Mouse (Mus musculus): ENCODE results near the gene Atrip. TPM values are rescaled to one million over a fixed set of nuclear protein-coding genes. Genes with fewer than 3 reads are reported as not detected.

Atrip gene
- 31.6 and 33.4 TPM in 2 replicates for polyA plus RNA-seq (2016; fragmentation: Nextera tagmentation; extraction: Ambion mirVana)

DNA sequence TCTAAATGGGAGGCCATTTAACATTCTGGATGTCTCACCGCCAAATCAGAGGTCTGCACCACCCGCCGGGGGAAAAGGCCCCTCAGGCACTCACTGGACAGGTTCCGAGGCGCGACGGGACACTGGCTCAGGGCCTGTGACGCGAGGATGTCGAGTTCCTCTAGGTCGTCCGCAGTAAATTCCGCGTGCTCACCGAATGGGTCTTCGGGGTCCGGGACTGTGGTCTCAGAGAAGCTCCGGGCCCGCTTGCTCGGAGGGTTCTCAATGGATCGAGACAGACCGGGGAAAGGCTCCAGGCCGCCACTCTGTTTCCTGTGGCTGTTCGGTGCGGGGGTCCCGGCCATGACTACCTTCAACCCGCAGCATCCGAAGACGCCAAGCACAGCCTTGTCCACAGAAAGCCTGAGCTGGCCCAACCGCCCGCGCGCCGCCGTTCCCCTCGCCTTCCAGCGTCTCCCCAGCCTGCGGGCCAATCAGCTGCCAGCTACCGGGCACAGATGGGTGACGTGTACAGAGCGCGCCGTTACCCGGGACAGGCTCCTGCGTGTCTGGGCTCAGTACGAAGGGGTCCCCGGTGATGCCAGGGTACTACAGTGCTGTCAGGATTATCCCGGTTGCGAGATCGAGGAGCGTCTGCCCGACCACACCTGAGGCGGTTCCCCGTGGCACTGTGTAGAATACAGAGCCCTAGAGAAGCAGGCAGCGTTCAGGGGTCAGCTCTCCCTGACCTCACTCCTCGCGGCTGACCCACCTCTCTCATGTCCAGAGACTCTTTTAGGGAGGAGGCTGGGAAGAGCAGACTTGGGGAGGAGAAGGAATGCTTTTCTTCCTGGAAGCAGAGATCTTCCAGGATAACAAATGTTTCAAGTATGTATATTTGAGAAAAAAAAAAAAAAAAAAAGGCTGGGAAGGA lies at the start of gene Atrip:
TSS of gene Atrip (minus strand) at position 464 of the 913 bp plus-strand sequence.
- Histone ChIP-seq H3K9ac (replicated peaks) (peak within 1 kb of the TSS; percentile 88), H3K9me3 (no peaks in the 10 kb centered on the region), H3K27me3 (no peaks in the 10 kb centered on the region), H3K4me1 (replicated peaks) (peaks cover 20% of the 10 kb centered on the region), H3K4me3 (replicated peaks) (peak within 1 kb of the TSS; percentile 84), H3K36me3 (peaks cover 37% of the 10 kb centered on the region), H3K27ac (peak within 1 kb of the TSS; percentile 66), H3K4me2 (peak within 1 kb of the TSS; percentile 85)
- under 1% methylated on average over 57 of the region's 57 CpGs for WGBS
- peak; percentile 97 for ATAC-seq (ENCODE audit: insufficient number of reproducible peaks, insufficient read depth, low FRiP score, low TSS enrichment, low read depth)

DNA sequence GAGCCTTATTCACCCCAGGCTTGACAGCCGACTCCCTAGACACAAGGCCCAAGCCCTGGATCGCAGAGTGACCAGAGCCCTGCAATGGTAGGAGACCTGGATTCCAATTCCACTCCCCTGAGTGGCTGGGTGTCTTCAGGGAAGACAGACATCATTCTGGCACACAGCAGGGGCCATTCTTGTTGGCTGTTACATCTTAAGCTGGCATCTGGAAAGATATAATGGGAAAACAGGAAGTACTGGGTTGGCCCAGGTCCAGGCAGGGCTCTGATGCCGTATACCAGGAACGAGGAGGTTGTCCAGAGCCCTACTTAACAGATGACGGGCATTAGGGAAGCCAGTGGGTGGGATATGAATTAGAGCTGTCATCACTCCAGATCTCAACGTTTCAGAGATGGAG lies 49.3 kb upstream of the Atrip start:
- peaks cover 18% of the 10 kb centered on the region for H3K36me3 ChIP-seq
- 0 out of 2 replicates have a peak, but pooled peaks cover 5% of the 10 kb centered on the region for H3K4me1 ChIP-seq (replicated peaks)
- no peak overlapping the region for H3K4me3 ChIP-seq (replicated peaks)
- WGBS = 43% methylated on average over 6 of the region's 6 CpGs
- H3K27ac ChIP-seq = no peak overlapping the region
- H3K9me3 ChIP-seq = no peaks in the 10 kb centered on the region
- no peak overlapping the region for H3K9ac ChIP-seq (replicated peaks)
- H3K27me3 ChIP-seq = no peaks in the 10 kb centered on the region
- no peak; the same call in 1 of the 2 replicates for ATAC-seq (ENCODE audit: insufficient number of reproducible peaks, insufficient read depth, low FRiP score, low TSS enrichment, low read depth)
- H3K4me2 ChIP-seq = no peak overlapping the region

GRCm38 (mm10) chr9:109122553-109123085 lies 48.7 kb upstream of the Atrip start:
- Histone ChIP-seq H3K4me2 (no peak overlapping the region), H3K27me3 (no peaks in the 10 kb centered on the region), H3K27ac (no peak overlapping the region), H3K9ac (replicated peaks) (no peak overlapping the region), H3K4me1 (replicated peaks) (0 out of 2 replicates have a peak, but pooled peaks cover 5% of the 10 kb centered on the region), H3K9me3 (no peaks in the 10 kb centered on the region), H3K36me3 (peaks cover 25% of the 10 kb centered on the region), H3K4me3 (replicated peaks) (no peak overlapping the region)
- no peak for ATAC-seq (ENCODE audit: insufficient number of reproducible peaks, insufficient read depth, low FRiP score, low TSS enrichment, low read depth)
- WGBS = 48% methylated on average over 2 of the region's 2 CpGs

DNA sequence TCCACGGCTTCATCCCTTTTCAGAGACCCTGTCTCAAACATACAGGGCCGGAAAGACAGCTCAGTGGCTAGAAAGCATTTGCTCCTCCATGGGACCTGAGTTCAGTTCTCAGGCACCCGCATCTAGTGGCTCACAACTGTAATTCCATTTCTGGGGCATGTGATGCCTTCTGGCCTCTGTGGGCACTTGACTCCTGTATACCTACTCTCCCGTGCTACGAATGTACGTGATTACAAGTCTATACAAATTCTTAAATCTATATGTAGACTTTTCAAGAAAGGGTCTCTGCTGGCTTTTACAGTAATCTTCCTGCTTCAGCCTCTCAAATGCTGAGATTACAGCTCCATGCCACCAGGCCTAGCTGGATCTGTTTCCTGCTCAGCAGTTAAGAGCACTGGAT lies 47.0 kb upstream of the Atrip start:
- 0 out of 2 replicates have a peak, but pooled peaks cover 5% of the 10 kb centered on the region for H3K4me1 ChIP-seq (replicated peaks)
- H3K27ac ChIP-seq = 0 out of 2 replicates have a peak overlapping the region, but pooled peaks have one; percentile 47
- peaks cover 42% of the 10 kb centered on the region for H3K36me3 ChIP-seq
- H3K4me2 ChIP-seq = no peak overlapping the region
- no peak overlapping the region for H3K9ac ChIP-seq (replicated peaks)
- 84% methylated on average over 6 of the region's 6 CpGs for WGBS
- H3K9me3 ChIP-seq = no peaks in the 10 kb centered on the region
- ATAC-seq (ENCODE audit: insufficient number of reproducible peaks, insufficient read depth, low FRiP score, low TSS enrichment, low read depth) = no peak
- no peaks in the 10 kb centered on the region for H3K27me3 ChIP-seq
- no peak overlapping the region for H3K4me3 ChIP-seq (replicated peaks)

GRCm38 (mm10) chr9:109119571-109119970 lies 45.6 kb upstream of the Atrip start:
- peaks cover 55% of the 10 kb centered on the region for H3K36me3 ChIP-seq
- ATAC-seq (ENCODE audit: insufficient number of reproducible peaks, insufficient read depth, low FRiP score, low TSS enrichment, low read depth) = no peak
- no peaks in the 10 kb centered on the region for H3K9me3 ChIP-seq
- no peak overlapping the region for H3K9ac ChIP-seq (replicated peaks)
- WGBS = 93% methylated on average over 9 of the region's 9 CpGs
- H3K27ac ChIP-seq = no peak overlapping the region
- no peak overlapping the region for H3K4me3 ChIP-seq (replicated peaks)
- no peak overlapping the region for H3K4me2 ChIP-seq
- H3K27me3 ChIP-seq = no peaks in the 10 kb centered on the region
- H3K4me1 ChIP-seq (replicated peaks) = 0 out of 2 replicates have a peak, but pooled peaks cover 5% of the 10 kb centered on the region

DNA sequence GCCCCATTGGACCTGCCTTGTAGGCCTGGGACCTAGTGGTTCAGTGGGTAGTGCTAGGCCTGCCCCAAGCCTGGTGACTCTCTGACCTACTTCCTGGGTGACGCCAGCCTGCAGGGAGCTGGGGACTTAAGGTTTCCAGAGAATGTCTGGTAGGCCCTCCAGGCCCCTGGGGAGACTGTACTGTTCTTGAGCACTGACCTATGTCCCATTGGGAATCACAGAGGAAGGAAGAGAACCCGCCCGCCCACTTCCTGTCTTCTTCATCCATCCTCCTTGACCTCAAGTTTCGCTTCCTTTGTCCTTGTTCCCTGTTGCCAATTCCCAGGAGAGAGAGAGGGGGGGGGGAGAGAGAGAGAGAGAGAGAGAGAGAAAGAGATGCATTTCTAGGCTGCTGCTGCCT lies 44.2 kb upstream of the Atrip start:
- no peak overlapping the region for H3K4me2 ChIP-seq
- H3K36me3 ChIP-seq = peaks cover 70% of the 10 kb centered on the region
- H3K4me3 ChIP-seq (replicated peaks) = no peak overlapping the region
- no peak overlapping the region for H3K9ac ChIP-seq (replicated peaks)
- WGBS = 89% methylated on average over 4 of the region's 4 CpGs
- H3K4me1 ChIP-seq (replicated peaks) = 0 out of 2 replicates have a peak, but pooled peaks cover under 1% of the 10 kb centered on the region
- H3K9me3 ChIP-seq = no peaks in the 10 kb centered on the region
- H3K27ac ChIP-seq = no peak overlapping the region
- no peak for ATAC-seq (ENCODE audit: insufficient number of reproducible peaks, insufficient read depth, low FRiP score, low TSS enrichment, low read depth)
- H3K27me3 ChIP-seq = no peaks in the 10 kb centered on the region

DNA sequence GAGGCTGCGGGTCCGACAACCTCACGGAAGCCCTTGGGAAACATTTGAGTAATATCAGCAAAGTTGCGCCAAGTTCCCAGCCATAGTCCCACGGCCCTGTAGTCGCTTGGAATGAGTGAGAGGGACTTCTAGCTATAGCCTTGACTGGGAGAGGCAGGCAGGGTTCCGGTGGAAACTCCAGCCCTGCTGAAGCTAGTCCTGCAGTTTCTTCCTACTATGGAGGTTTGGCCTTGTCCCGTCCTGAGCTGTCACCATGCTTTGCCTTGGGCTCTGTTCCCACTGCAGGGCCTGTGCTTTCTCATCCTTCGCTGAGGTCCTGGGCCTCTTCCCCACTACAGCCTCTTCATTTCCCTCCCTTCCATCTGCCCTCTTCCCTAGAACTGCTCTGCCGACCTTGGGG lies 42.3 kb upstream of the Atrip start:
- Histone ChIP-seq H3K4me1 (replicated peaks) (no peaks in the 10 kb centered on the region), H3K27me3 (no peaks in the 10 kb centered on the region), H3K36me3 (peaks cover 89% of the 10 kb centered on the region), H3K9me3 (no peaks in the 10 kb centered on the region), H3K9ac (replicated peaks) (no peak overlapping the region), H3K27ac (no peak overlapping the region), H3K4me3 (replicated peaks) (no peak overlapping the region), H3K4me2 (no peak overlapping the region)
- ATAC-seq (ENCODE audit: insufficient number of reproducible peaks, insufficient read depth, low FRiP score, low TSS enrichment, low read depth) = no peak
- 94% methylated on average over 10 of the region's 10 CpGs for WGBS

- H3K27ac ChIP-seq = no peak overlapping the region
- no peaks in the 10 kb centered on the region for H3K27me3 ChIP-seq
- H3K9me3 ChIP-seq = no peaks in the 10 kb centered on the region
- H3K4me3 ChIP-seq (replicated peaks) = no peak overlapping the region
- WGBS = 85% methylated on average over 7 of the region's 7 CpGs
- ATAC-seq (ENCODE audit: insufficient number of reproducible peaks, insufficient read depth, low FRiP score, low TSS enrichment, low read depth) = no peak
- H3K4me2 ChIP-seq = no peak overlapping the region
- no peaks in the 10 kb centered on the region for H3K4me1 ChIP-seq (replicated peaks)
- no peak overlapping the region for H3K9ac ChIP-seq (replicated peaks)
- peaks cover 100% of the 10 kb centered on the region for H3K36me3 ChIP-seq
Observed at GRCm38 (mm10) chr9:109114871-109115270, 40.9 kb upstream of the Atrip start.

DNA sequence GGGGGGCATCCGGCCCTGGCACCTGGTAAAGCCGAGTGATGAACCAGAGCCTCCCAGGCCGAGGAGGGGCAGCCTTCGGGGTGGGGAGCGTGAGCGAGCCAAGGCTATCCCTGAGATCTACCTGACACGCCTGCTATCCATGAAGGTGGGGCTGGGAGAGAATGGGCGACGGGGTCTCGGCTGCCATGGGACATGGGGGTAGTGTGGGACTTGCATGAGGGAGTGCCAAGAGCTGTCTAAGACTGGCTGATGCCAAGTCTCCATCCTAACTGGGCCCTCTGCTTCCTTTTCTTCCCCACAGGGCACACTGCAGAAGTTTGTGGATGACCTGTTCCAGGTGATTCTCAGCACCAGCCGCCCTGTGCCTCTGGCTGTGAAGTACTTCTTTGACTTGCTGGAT lies 40.4 kb upstream of the Atrip start:
- H3K36me3 ChIP-seq = peaks cover 100% of the 10 kb centered on the region
- no peaks in the 10 kb centered on the region for H3K27me3 ChIP-seq
- no peaks in the 10 kb centered on the region for H3K9me3 ChIP-seq
- H3K9ac ChIP-seq (replicated peaks) = no peak overlapping the region
- no peak for ATAC-seq (ENCODE audit: insufficient number of reproducible peaks, insufficient read depth, low FRiP score, low TSS enrichment, low read depth)
- H3K4me2 ChIP-seq = no peak overlapping the region
- no peak overlapping the region for H3K4me3 ChIP-seq (replicated peaks)
- no peaks in the 10 kb centered on the region for H3K4me1 ChIP-seq (replicated peaks)
- H3K27ac ChIP-seq = no peak overlapping the region
- WGBS = 95% methylated on average over 11 of the region's 11 CpGs

- no peak overlapping the region for H3K9ac ChIP-seq (replicated peaks)
- 91% methylated on average over 8 of the region's 8 CpGs for WGBS
- H3K27me3 ChIP-seq = no peaks in the 10 kb centered on the region
- no peaks in the 10 kb centered on the region for H3K9me3 ChIP-seq
- H3K36me3 ChIP-seq = peaks cover 100% of the 10 kb centered on the region
- H3K27ac ChIP-seq = no peak overlapping the region
- no peak overlapping the region for H3K4me3 ChIP-seq (replicated peaks)
- no peak for ATAC-seq (ENCODE audit: insufficient number of reproducible peaks, insufficient read depth, low FRiP score, low TSS enrichment, low read depth)
- no peaks in the 10 kb centered on the region for H3K4me1 ChIP-seq (replicated peaks)
- no peak overlapping the region for H3K4me2 ChIP-seq
Observed at GRCm38 (mm10) chr9:109113331-109113730, 39.4 kb upstream of the Atrip start.

DNA sequence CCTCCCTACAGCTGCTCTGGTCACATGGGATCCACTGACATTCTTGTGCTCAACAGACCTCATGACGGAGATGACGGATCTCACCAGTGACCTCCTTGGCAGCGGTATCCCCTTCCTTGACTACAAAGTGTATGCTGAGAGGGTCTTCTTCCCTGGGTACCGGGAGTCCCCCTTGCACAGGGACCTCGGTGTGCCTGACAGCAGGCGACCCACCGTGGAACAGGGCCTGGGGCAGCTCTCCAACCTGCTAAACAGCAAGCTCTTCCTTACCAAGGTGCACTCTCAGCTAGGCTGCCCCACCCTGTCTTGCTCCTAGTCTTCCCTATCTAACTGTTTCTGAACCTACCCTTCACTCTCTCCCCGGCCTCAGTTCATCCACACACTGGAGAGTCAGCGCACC lies 37.7 kb upstream of the Atrip start:
- WGBS = 95% methylated on average over 9 of the region's 9 CpGs
- no peaks in the 10 kb centered on the region for H3K27me3 ChIP-seq
- no peak overlapping the region for H3K9ac ChIP-seq (replicated peaks)
- no peak for ATAC-seq (ENCODE audit: insufficient number of reproducible peaks, insufficient read depth, low FRiP score, low TSS enrichment, low read depth)
- peaks cover 13% of the 10 kb centered on the region for H3K4me1 ChIP-seq (replicated peaks)
- H3K4me2 ChIP-seq = no peak overlapping the region
- H3K36me3 ChIP-seq = peaks cover 96% of the 10 kb centered on the region
- H3K4me3 ChIP-seq (replicated peaks) = no peak overlapping the region
- H3K27ac ChIP-seq = no peak overlapping the region
- no peaks in the 10 kb centered on the region for H3K9me3 ChIP-seq

Measured in limb, embryonic 12.5 days (tissue).